Mouse (Mus musculus): Measurements from ENCODE around the gene Ccr7. TPM values are rescaled to one million over a fixed set of nuclear protein-coding genes. Genes with fewer than 3 reads are reported as not detected.
A peak's percentile ranks its signal among the peaks of the same experiment; 100 is the strongest.

Gene Ccr7
- polyA plus RNA-seq, 1 experiment from 2014 or later = 1.6 TPM

GRCm38 (mm10) chr11:99123977-99124634, 30.8 kb downstream of the Ccr7 start:
- peak; percentile 43; the same call in 1 of the 2 replicates for ATAC-seq
- WGBS (ENCODE audit: insufficient replicate concordance) = 24% methylated on average over 15 of the region's 15 CpGs
- Histone ChIP-seq H3K4me3 (ENCODE audit: low read depth, low read length) (no peak overlapping the region), H3K9ac (replicated peaks) (no peak overlapping the region), H3K36me3 (replicated peaks; ENCODE audit: insufficient read depth, low read length) (no peaks in the 10 kb centered on the region), H3K27ac (ENCODE audit: low read depth) (no peak overlapping the region), H3K4me2 (ENCODE audit: low read depth, low read length) (no peak overlapping the region), H3K27me3 (ENCODE audit: insufficient read depth, low read length) (no peaks in the 10 kb centered on the region), H3K4me1 (ENCODE audit: insufficient read depth) (no peaks in the 10 kb centered on the region), H3K9me3 (ENCODE audit: low read length) (no peaks in the 10 kb centered on the region)
- peak; percentile 67 for DNase-seq
- no peak for TF ChIP-seq EP300 (IDR thresholded peaks at IDR 0.05; ENCODE audit: low read depth)
- peak; percentile 74 for TF ChIP-seq CTCF (IDR thresholded peaks at IDR 0.05; ENCODE audit: low read depth)

- Histone ChIP-seq H3K27me3 (ENCODE audit: insufficient read depth, low read length) (no peaks in the 10 kb centered on the region), H3K9ac (replicated peaks) (no peak overlapping the region), H3K4me1 (ENCODE audit: insufficient read depth) (no peaks in the 10 kb centered on the region), H3K9me3 (ENCODE audit: low read length) (no peaks in the 10 kb centered on the region), H3K36me3 (replicated peaks; ENCODE audit: insufficient read depth, low read length) (no peaks in the 10 kb centered on the region), H3K4me3 (ENCODE audit: low read depth, low read length) (no peak overlapping the region), H3K4me2 (ENCODE audit: low read depth, low read length) (no peak overlapping the region), H3K27ac (ENCODE audit: low read depth) (no peak overlapping the region)
- no peak for ATAC-seq
- no peak for TF ChIP-seq CTCF (IDR thresholded peaks at IDR 0.05; ENCODE audit: low read depth)
- TF ChIP-seq EP300 (IDR thresholded peaks at IDR 0.05; ENCODE audit: low read depth) = no peak
- DNase-seq = no peak
- 80% methylated on average over 3 of the region's 3 CpGs for WGBS (ENCODE audit: insufficient replicate concordance)
Measured at GRCm38 (mm10) chr11:99122703-99123102, 32.2 kb downstream of the Ccr7 start.

GRCm38 (mm10) chr11:99121218-99121631, 33.7 kb downstream of the Ccr7 start:
- Histone ChIP-seq H3K27me3 (ENCODE audit: insufficient read depth, low read length) (no peaks in the 10 kb centered on the region), H3K4me3 (ENCODE audit: low read depth, low read length) (no peak overlapping the region), H3K4me2 (ENCODE audit: low read depth, low read length) (no peak overlapping the region), H3K9me3 (ENCODE audit: low read length) (no peaks in the 10 kb centered on the region), H3K36me3 (replicated peaks; ENCODE audit: insufficient read depth, low read length) (no peaks in the 10 kb centered on the region), H3K9ac (replicated peaks) (no peak overlapping the region), H3K4me1 (ENCODE audit: insufficient read depth) (no peaks in the 10 kb centered on the region), H3K27ac (ENCODE audit: low read depth) (no peak overlapping the region)
- DNase-seq (no peak), ATAC-seq (no peak)
- TF ChIP-seq CTCF (IDR thresholded peaks at IDR 0.05; ENCODE audit: low read depth) (no peak), EP300 (IDR thresholded peaks at IDR 0.05; ENCODE audit: low read depth) (no peak)
- WGBS (ENCODE audit: insufficient replicate concordance) = 77% methylated on average over 14 of the region's 14 CpGs

GRCm38 (mm10) chr11:99120524-99121217, 34.2 kb downstream of the Ccr7 start:
- Histone ChIP-seq H3K9me3 (ENCODE audit: low read length) (no peaks in the 10 kb centered on the region), H3K27ac (ENCODE audit: low read depth) (no peak overlapping the region), H3K27me3 (ENCODE audit: insufficient read depth, low read length) (no peaks in the 10 kb centered on the region), H3K36me3 (replicated peaks; ENCODE audit: insufficient read depth, low read length) (no peaks in the 10 kb centered on the region), H3K4me3 (ENCODE audit: low read depth, low read length) (no peak overlapping the region), H3K4me2 (ENCODE audit: low read depth, low read length) (no peak overlapping the region), H3K4me1 (ENCODE audit: insufficient read depth) (no peaks in the 10 kb centered on the region), H3K9ac (replicated peaks) (no peak overlapping the region)
- 66% methylated on average over 20 of the region's 20 CpGs for WGBS (ENCODE audit: insufficient replicate concordance)
- no peak for DNase-seq
- no peak for ATAC-seq
- no peak for TF ChIP-seq EP300 (IDR thresholded peaks at IDR 0.05; ENCODE audit: low read depth)
- TF ChIP-seq CTCF (IDR thresholded peaks at IDR 0.05; ENCODE audit: low read depth) = no peak

- Histone ChIP-seq H3K9me3 (ENCODE audit: low read length) (no peaks in the 10 kb centered on the region), H3K27me3 (ENCODE audit: insufficient read depth, low read length) (no peaks in the 10 kb centered on the region), H3K9ac (replicated peaks) (no peak overlapping the region), H3K4me2 (ENCODE audit: low read depth, low read length) (no peak overlapping the region), H3K4me3 (ENCODE audit: low read depth, low read length) (no peak overlapping the region), H3K27ac (ENCODE audit: low read depth) (no peak overlapping the region), H3K36me3 (replicated peaks; ENCODE audit: insufficient read depth, low read length) (no peaks in the 10 kb centered on the region), H3K4me1 (ENCODE audit: insufficient read depth) (no peaks in the 10 kb centered on the region)
- no peak for TF ChIP-seq CTCF (IDR thresholded peaks at IDR 0.05; ENCODE audit: low read depth)
- no peak for TF ChIP-seq EP300 (IDR thresholded peaks at IDR 0.05; ENCODE audit: low read depth)
- WGBS (ENCODE audit: insufficient replicate concordance) = 85% methylated on average over 7 of the region's 7 CpGs
- no peak for ATAC-seq
- no peak for DNase-seq
Measured at GRCm38 (mm10) chr11:99118963-99119362, 35.9 kb downstream of the Ccr7 start.

- 89% methylated on average over 1 of the region's 1 CpGs for WGBS (ENCODE audit: insufficient replicate concordance)
- Histone ChIP-seq H3K27ac (ENCODE audit: low read depth) (no peak overlapping the region), H3K4me2 (ENCODE audit: low read depth, low read length) (no peak overlapping the region), H3K27me3 (ENCODE audit: insufficient read depth, low read length) (no peaks in the 10 kb centered on the region), H3K4me1 (ENCODE audit: insufficient read depth) (no peaks in the 10 kb centered on the region), H3K36me3 (replicated peaks; ENCODE audit: insufficient read depth, low read length) (no peaks in the 10 kb centered on the region), H3K4me3 (ENCODE audit: low read depth, low read length) (no peak overlapping the region), H3K9ac (replicated peaks) (no peak overlapping the region), H3K9me3 (ENCODE audit: low read length) (no peaks in the 10 kb centered on the region)
- ATAC-seq (no peak), DNase-seq (no peak)
- no peak for TF ChIP-seq EP300 (IDR thresholded peaks at IDR 0.05; ENCODE audit: low read depth)
- peak; percentile 28 for TF ChIP-seq CTCF (IDR thresholded peaks at IDR 0.05; ENCODE audit: low read depth)
Measured at GRCm38 (mm10) chr11:99118420-99118819, 36.5 kb downstream of the Ccr7 start.

Measured in liver, postnatal 0 days (tissue).